Mouse (Mus musculus) midbrain, embryonic 11.5 days (tissue): Measurements from ENCODE around the gene Yif1b. TPM values are rescaled to one million over a fixed set of nuclear protein-coding genes. Genes with fewer than 3 reads are reported as not detected.
"Not testable (repeated sequence)": the region's sequence is repeated elsewhere in the genome, so short reads cannot be mapped to it uniquely, and the experiment has no call there.

ENCODE experiments used
- ATAC-seq: fragments of 200-750 bp; cut with Nextera tagmentation; 2 replicates; pipeline ENCODE4 v1.8.0; 2017; ENCODE audit warnings: moderate TSS enrichment, moderate library complexity; ENCODE audit not compliant: low FRiP score
- DNase-seq: peaks from one replicate; pipeline ENCODE4 v3.0.0; 2015; ENCODE audit warnings: low spot score; ENCODE audit errors: missing footprints
- H3K27ac ChIP-seq: fragments of 300-500 bp; sonication (generic); 2 replicates; pipeline ENCODE4 v1.5.1; 2014; ENCODE audit warnings: low read depth, low read length
- H3K27me3 ChIP-seq: fragments of 300-500 bp; sonication (generic); 2 replicates; pipeline ENCODE4 v1.6.1; 2014; ENCODE audit warnings: mild to moderate bottlenecking, low read length, moderate library complexity, mixed read lengths; ENCODE audit not compliant: control insufficient read depth, insufficient read depth
- H3K36me3 ChIP-seq: fragments of 300-500 bp; sonication (generic); 2 replicates; pipeline ENCODE4 v1.6.1; 2014; ENCODE audit warnings: mild to moderate bottlenecking, low read length, moderate library complexity, mixed read lengths; ENCODE audit not compliant: control insufficient read depth, insufficient read depth
- H3K4me1 ChIP-seq: fragments of 300-500 bp; sonication (generic); 2 replicates; pipeline ENCODE4 v1.6.1; 2014; ENCODE audit warnings: low read length; ENCODE audit not compliant: control insufficient read depth, insufficient read depth
- H3K4me2 ChIP-seq: fragments of 300-500 bp; sonication (generic); 2 replicates; pipeline ENCODE4 v1.6.1; 2014; ENCODE audit warnings: mild to moderate bottlenecking, moderate library complexity
- H3K4me3 ChIP-seq: fragments of 300-500 bp; sonication (generic); 2 replicates; pipeline ENCODE4 v1.5.1; 2014; ENCODE audit warnings: low read depth, low read length
- H3K9ac ChIP-seq: fragments of 300-500 bp; sonication (generic); 2 replicates; pipeline ENCODE4 v1.6.1; 2014; ENCODE audit warnings: low read length
- H3K9me3 ChIP-seq: fragments of 300-500 bp; sonication (generic); 2 replicates; pipeline ENCODE4 v1.6.1; 2016; ENCODE audit warnings: low read length; ENCODE audit not compliant: control insufficient read depth
- WGBS: fragments of 180-500 bp; shearing (Covaris S2); extraction: QIAGEN DNeasy Blood & Tissue Kit; methylation state at CpG from one replicate; pipeline ENCODE4 v1.1.7; 2014; 5-methylcytosine and 5-hydroxymethylcytosine counted together
- polyA plus RNA-seq: library from polyadenylated mRNA; unstranded; fragments of >200 nt; fragmentation: Nextera tagmentation; extraction: Ambion mirVana; gene quantifications from 2 replicates; pipeline ENCODE4 v1.2.1, GENCODE M21; 2014

Gene Yif1b
- polyA plus RNA-seq, 1 experiment from 2014 or later, result 81.5 TPM

DNA sequence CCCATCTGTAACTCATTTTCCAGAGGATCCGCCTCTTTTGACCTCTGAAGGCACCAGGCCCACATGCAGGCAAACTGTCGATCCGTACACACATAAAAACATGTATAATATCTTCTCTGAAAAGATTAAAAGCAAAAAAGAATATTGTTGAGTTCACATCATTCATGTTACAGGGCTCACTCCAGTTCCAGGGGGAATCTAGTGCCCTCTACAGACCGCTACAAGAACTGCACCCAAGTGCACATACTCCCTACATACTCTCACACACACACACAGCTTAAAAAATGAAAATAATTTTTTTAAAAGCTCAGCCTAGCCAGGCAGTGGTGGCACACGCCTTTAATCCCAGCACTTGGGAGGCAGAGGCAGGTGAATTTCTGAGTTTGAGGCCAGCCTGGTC is 3.5 kb upstream of the Yif1b start:
- peak; percentile 72 for DNase-seq
- peaks cover 25% of the 10 kb centered on the region for H3K27me3 ChIP-seq

DNA sequence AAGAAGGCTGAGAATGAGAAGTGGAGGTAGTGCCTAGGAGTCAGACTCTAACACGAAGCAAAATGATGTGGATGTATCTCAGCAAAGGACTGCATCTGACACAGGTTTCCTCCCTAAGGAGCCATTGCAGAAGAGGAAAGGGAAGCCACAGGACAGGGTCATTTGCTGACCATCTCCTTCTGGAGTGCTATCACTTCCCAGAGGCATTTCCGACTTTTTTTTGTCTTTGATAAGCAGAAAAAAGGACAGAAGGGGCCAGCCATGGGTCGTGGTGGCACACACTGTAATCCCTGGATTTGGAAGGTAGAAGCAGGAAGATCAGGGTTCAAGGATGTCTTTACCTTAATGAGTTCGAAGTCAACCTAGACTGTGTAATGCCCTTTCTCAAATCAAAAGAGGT is 1.5 kb upstream of the Yif1b start:
- WGBS, result 85% methylated on average over 4 of the region's 4 CpGs
- H3K27ac ChIP-seq, result no peak overlapping the region
- ATAC-seq, result no peak

More for the DNA sequence above, 3.5 kb upstream of the Yif1b start:
- Histone ChIP-seq H3K4me1 (peaks cover 15% of the 10 kb centered on the region), H3K4me2 (no peak overlapping the region), H3K9ac (no peak overlapping the region), H3K9me3 (peaks cover 4% of the 10 kb centered on the region; the same call in 1 of the 2 replicates), H3K27ac (no peak overlapping the region), H3K4me3 (no peak overlapping the region), H3K36me3 (no peaks in the 10 kb centered on the region)
- WGBS, result 71% methylated on average over 5 of the region's 5 CpGs
- no peak for ATAC-seq

DNA sequence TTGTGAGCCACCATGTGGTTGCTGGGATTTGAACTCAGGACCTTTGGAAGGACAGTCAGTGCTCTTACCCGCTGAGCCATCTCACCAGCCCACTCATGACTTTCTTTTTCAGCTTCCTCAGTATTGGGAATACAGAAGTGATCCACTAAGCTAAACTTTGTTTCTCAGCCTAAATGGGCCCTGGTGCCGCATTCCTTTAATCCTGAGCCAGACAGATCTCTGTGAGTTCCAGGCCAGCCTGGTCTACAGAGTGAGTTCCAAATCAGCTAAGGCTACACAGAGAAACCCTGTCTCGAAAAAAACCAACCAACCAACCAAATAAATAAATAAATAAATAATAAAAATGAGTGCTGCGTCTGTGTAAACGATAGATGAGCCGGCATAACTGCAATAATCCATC is 533 bp upstream of the Yif1b start:
- ATAC-seq, result peak; percentile 33; the same call in 1 of the 2 replicates
- not testable (repeated sequence) for H3K36me3 ChIP-seq, H3K9me3 ChIP-seq, H3K4me1 ChIP-seq, DNase-seq, H3K27me3 ChIP-seq
- Histone ChIP-seq H3K9ac (peak overlapping the region; percentile 58), H3K27ac (peak overlapping the region; percentile 58; the same call in 1 of the 2 replicates), H3K4me2 (peak overlapping the region; percentile 82), H3K4me3 (peak overlapping the region; percentile 64)
- 31% methylated on average over 6 of the region's 6 CpGs for WGBS

More for the DNA sequence above, 1.5 kb upstream of the Yif1b start:
- peaks cover 4% of the 10 kb centered on the region; the same call in 1 of the 2 replicates for H3K9me3 ChIP-seq
- no peak overlapping the region for H3K4me3 ChIP-seq
- H3K9ac ChIP-seq, result no peak overlapping the region
- DNase-seq, result peak; percentile 77
- H3K4me2 ChIP-seq, result no peak overlapping the region
- peaks cover 15% of the 10 kb centered on the region for H3K4me1 ChIP-seq
- H3K27me3 ChIP-seq, result peaks cover 16% of the 10 kb centered on the region
- H3K36me3 ChIP-seq, result no peaks in the 10 kb centered on the region

DNA sequence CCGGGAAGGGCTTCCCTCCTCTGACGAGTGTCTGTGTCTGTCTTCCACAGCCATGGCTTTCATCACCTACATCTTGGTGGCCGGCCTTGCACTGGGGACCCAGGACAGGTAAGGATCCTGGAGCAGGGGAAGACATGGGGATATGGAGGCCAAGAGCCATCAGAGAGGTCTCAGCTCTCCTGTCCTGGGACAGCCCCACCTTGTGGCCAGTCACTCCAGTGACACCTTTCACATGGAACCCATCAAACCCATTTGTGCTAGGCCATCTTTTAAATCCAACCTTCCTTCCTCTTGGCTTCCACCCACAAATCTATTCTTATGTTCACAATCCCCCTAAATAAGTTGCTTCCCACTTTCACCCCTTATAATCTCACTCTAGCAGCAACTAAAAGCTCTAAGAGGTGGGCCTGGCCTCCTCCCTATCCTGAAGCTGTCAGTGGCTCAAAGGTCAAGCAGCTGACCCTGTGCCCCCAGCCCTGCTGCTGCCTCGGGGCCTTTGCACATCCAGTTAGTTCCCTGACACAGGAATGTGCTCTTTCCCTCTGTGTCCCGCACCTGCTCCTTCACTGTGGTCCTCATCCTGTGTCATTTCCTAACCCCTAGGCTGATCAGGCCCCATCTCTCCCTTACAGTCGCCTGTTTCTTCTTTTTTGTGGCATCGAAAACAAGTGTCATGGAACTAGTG is 6.7 kb downstream of the Yif1b start:
- 86% methylated on average over 7 of the region's 7 CpGs for WGBS
- H3K4me2 ChIP-seq, result no peak overlapping the region
- H3K9me3 ChIP-seq, result no peaks in the 10 kb centered on the region
- H3K4me3 ChIP-seq, result no peak overlapping the region
- DNase-seq, result peak; percentile 62
- no peak overlapping the region for H3K27ac ChIP-seq
- H3K4me1 ChIP-seq, result peaks cover 6% of the 10 kb centered on the region
- H3K36me3 ChIP-seq, result peaks cover 7% of the 10 kb centered on the region
- ATAC-seq, result no peak
- peaks cover 4% of the 10 kb centered on the region; the same call in 1 of the 2 replicates for H3K27me3 ChIP-seq
- no peak overlapping the region for H3K9ac ChIP-seq

DNA sequence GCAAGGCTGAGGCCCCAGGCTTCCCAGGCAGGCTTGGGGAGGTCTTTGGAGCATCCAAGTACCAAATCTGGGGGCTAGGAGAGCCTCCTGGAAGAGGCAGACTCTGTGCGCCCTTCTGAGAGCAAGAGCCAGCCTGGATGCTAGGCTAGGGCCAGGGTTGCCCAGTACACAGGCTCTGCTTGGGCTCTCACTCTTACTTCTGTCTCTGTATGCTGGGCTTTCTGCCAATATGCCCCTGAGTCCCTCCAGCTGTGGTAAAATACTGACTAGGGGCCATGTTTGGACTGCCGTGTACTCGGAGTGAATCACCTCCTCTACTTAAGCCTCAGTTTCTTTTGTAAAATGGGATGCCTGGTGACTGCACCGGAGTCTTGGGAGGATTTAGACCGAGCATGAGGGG is 7.9 kb downstream of the Yif1b start:
- H3K4me1 ChIP-seq, result peaks cover 6% of the 10 kb centered on the region
- H3K27me3 ChIP-seq, result peaks cover 4% of the 10 kb centered on the region; the same call in 1 of the 2 replicates
- H3K27ac ChIP-seq, result no peak overlapping the region
- no peak overlapping the region for H3K4me2 ChIP-seq
- 93% methylated on average over 5 of the region's 5 CpGs for WGBS
- no peak overlapping the region for H3K4me3 ChIP-seq
- no peak overlapping the region for H3K9ac ChIP-seq
- H3K9me3 ChIP-seq, result no peaks in the 10 kb centered on the region
- no peak for ATAC-seq
- H3K36me3 ChIP-seq, result peaks cover 7% of the 10 kb centered on the region
- no peak for DNase-seq

DNA sequence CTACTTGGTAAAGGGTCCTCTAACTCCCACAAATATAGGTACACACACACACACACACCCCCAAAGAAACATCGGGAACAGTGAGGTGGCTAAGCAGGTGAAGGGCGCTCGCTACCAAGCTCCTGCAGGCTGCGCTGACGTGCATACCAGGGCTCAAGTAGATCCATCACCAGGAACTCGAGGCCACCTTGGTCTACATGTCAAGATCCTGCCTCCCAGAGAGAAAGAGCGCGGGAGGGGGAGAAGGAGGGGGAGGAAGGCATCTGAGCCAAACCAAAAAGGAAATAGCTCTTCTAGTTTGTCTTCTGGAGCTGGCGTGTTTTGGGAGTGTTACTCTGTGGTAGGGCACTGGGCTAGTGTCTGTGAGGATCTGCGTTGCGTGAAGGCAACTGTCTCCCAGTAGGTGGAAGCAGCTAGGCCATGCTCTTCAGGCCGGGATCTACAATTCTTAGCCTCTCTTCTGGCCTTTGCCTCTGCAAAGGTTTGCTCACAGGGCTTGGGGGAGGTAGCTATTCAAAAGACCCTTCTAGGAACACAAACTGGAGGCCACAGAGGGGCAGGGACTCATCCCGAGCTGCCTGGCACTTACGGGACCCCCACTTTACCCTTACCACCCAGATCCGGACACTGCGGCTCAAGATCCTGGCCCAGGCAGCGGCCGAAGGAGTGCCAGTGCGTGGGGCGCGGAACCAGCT is 8.6 kb downstream of the Yif1b start:
- peaks cover 4% of the 10 kb centered on the region; the same call in 1 of the 2 replicates for H3K27me3 ChIP-seq
- H3K9me3 ChIP-seq, result no peaks in the 10 kb centered on the region
- WGBS, result 86% methylated on average over 21 of the region's 21 CpGs
- H3K36me3 ChIP-seq, result peaks cover 7% of the 10 kb centered on the region
- no peak overlapping the region for H3K27ac ChIP-seq
- ATAC-seq (no peak; the same call in 1 of the 2 replicates), DNase-seq (peak; percentile 73)
- peaks cover 6% of the 10 kb centered on the region for H3K4me1 ChIP-seq
- no peak overlapping the region for H3K4me2 ChIP-seq
- H3K9ac ChIP-seq, result no peak overlapping the region
- no peak overlapping the region; the same call in 1 of the 2 replicates for H3K4me3 ChIP-seq

DNA sequence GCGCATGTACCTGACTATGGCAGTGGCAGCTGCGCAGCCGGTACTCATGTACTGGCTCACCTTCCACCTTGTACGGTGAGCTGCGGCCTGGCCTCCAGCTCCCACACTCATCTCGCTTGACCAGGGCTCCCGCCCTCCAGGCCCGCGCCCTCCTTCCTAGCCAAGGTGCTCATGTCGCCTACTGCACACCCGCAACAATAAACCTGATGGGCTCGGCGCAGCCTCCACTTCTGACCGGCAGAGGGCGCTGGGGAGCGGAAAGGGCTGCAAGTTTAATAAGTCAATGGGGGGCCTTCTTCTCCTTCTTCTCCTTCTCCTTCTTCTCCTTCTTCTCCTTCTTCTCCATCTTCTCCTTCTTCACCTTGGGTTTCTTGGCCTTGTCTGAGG is 9.2 kb downstream of the Yif1b start:
- peak; percentile 54 for ATAC-seq
- no peak overlapping the region for H3K27ac ChIP-seq
- peaks cover 4% of the 10 kb centered on the region; the same call in 1 of the 2 replicates for H3K27me3 ChIP-seq
- peaks cover 6% of the 10 kb centered on the region for H3K4me1 ChIP-seq
- DNase-seq, result peak; percentile 99
- peak overlapping the region; percentile 18; the same call in 1 of the 2 replicates for H3K4me3 ChIP-seq
- H3K9ac ChIP-seq, result peak overlapping the region; percentile 44; the same call in 1 of the 2 replicates
- no peaks in the 10 kb centered on the region for H3K9me3 ChIP-seq
- peak overlapping the region; percentile 48 for H3K4me2 ChIP-seq
- WGBS, result 31% methylated on average over 16 of the region's 16 CpGs
- H3K36me3 ChIP-seq, result peaks cover 7% of the 10 kb centered on the region

DNA sequence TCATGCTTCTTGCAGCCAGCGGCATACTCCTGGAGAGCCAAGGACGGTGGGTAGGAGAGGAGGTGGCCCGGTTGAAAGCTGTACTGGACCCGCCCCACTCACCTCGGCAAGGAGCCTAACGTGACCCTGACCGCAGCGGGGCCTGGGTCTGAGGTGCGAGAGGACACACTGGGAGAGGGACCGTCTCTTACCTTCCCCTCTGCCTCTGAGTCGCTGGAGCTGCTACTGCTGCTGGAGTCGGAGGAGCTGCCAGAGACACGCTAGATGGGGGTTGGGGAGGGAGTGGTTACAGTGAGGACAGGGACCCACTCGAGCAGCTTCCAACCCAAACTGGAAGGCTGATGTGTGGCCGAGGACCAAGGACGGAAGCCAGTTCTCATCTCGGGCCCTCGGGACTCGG is 9.6 kb downstream of the Yif1b start:
- ATAC-seq (no peak), DNase-seq (no peak)
- peak overlapping the region; percentile 44 for H3K9ac ChIP-seq

More for the DNA sequence above, 9.6 kb downstream of the Yif1b start:
- no peak overlapping the region for H3K27ac ChIP-seq
- peaks cover 7% of the 10 kb centered on the region for H3K36me3 ChIP-seq
- peaks cover 6% of the 10 kb centered on the region for H3K4me1 ChIP-seq
- 7% methylated on average over 19 of the region's 19 CpGs for WGBS
- peaks cover 4% of the 10 kb centered on the region; the same call in 1 of the 2 replicates for H3K27me3 ChIP-seq
- no peaks in the 10 kb centered on the region for H3K9me3 ChIP-seq
- H3K4me2 ChIP-seq, result peak overlapping the region; percentile 48
- H3K4me3 ChIP-seq, result peak overlapping the region; percentile 18
